Mouse (Mus musculus): ENCODE data around the gene Mylk2.

- TF ChIP-seq MAFK (IDR thresholded peaks at IDR 0.05; ENCODE audit: insufficient read depth, low read depth, low read length) (no peak), ZNF384 (IDR thresholded peaks at IDR 0.05; ENCODE audit: low read depth, low read length) (no peak)
Measured at GRCm38 (mm10) chr2:152917671-152918070, 6.5 kb downstream of the Mylk2 start.

Data from ES-E14 (cell line).